Mouse (Mus musculus) lung, embryonic 14.5 days (tissue): ENCODE data around the gene Cbx7. TPM values are rescaled to one million over a fixed set of nuclear protein-coding genes. Genes with fewer than 3 reads are reported as not detected.

Experiments
- ATAC-seq: fragments of 200-750 bp; cut with Nextera tagmentation; 2 replicates; pipeline ENCODE4 v1.8.0; 2017; ENCODE audit warnings: mild to moderate bottlenecking, moderate TSS enrichment, moderate library complexity; ENCODE audit not compliant: insufficient read depth
- DNase-seq: peaks from one replicate; pipeline ENCODE4 v3.0.0-alpha.2; 2015
- H3K27ac ChIP-seq: fragments of 300-500 bp; sonication (generic); 2 replicates; pipeline ENCODE4 v1.5.1; 2014; ENCODE audit warnings: low read depth, mild to moderate bottlenecking, moderate library complexity
- H3K27me3 ChIP-seq: fragments of 300-500 bp; sonication (generic); 2 replicates; pipeline ENCODE4 v1.6.1; 2014; ENCODE audit warnings: low read length, control low read depth; ENCODE audit not compliant: insufficient read depth
- H3K36me3 ChIP-seq: fragments of 300-500 bp; sonication (generic); 2 replicates; pipeline ENCODE4 v1.6.1; 2014; ENCODE audit warnings: control low read depth; ENCODE audit not compliant: insufficient read depth
- H3K4me1 ChIP-seq: fragments of 300-500 bp; sonication (generic); 2 replicates; pipeline ENCODE4 v1.6.1; 2014; ENCODE audit warnings: antibody characterized with exemption, control low read depth; ENCODE audit not compliant: insufficient read depth
- H3K4me2 ChIP-seq: fragments of 300-500 bp; sonication (generic); 2 replicates; pipeline ENCODE4 v1.6.1; 2014; ENCODE audit warnings: mild to moderate bottlenecking
- H3K4me3 ChIP-seq: fragments of 300-500 bp; sonication (generic); 2 replicates; pipeline ENCODE4 v1.5.1; 2014; ENCODE audit warnings: low read depth, low read length
- H3K9ac ChIP-seq: fragments of 300-500 bp; sonication (generic); 2 replicates; pipeline ENCODE4 v1.6.1; 2014
- H3K9me3 ChIP-seq: fragments of 300-500 bp; sonication (generic); 2 replicates; pipeline ENCODE4 v1.6.1; 2016; ENCODE audit warnings: low read depth, low read length, control low read depth
- CTCF ChIP-seq: IDR thresholded peaks from 2 replicates; pipeline ENCODE4 v1.5.1; 2016; ENCODE audit warnings: antibody characterized with exemption, low read depth
- WGBS: fragments of 180-500 bp; shearing (Covaris S2); extraction: QIAGEN DNeasy Blood & Tissue Kit; methylation state at CpG from one replicate; pipeline ENCODE4 v1.1.7; 2014; 5-methylcytosine and 5-hydroxymethylcytosine counted together
- polyA plus RNA-seq: library from polyadenylated mRNA; unstranded; fragments of >200 nt; fragmentation: Nextera tagmentation; extraction: Ambion mirVana; gene quantifications from 2 replicates; pipeline ENCODE4 v1.2.1, GENCODE M21; 2014

Cbx7 gene
- polyA plus RNA-seq, 1 experiment from 2014 or later: 2.3 TPM

DNA sequence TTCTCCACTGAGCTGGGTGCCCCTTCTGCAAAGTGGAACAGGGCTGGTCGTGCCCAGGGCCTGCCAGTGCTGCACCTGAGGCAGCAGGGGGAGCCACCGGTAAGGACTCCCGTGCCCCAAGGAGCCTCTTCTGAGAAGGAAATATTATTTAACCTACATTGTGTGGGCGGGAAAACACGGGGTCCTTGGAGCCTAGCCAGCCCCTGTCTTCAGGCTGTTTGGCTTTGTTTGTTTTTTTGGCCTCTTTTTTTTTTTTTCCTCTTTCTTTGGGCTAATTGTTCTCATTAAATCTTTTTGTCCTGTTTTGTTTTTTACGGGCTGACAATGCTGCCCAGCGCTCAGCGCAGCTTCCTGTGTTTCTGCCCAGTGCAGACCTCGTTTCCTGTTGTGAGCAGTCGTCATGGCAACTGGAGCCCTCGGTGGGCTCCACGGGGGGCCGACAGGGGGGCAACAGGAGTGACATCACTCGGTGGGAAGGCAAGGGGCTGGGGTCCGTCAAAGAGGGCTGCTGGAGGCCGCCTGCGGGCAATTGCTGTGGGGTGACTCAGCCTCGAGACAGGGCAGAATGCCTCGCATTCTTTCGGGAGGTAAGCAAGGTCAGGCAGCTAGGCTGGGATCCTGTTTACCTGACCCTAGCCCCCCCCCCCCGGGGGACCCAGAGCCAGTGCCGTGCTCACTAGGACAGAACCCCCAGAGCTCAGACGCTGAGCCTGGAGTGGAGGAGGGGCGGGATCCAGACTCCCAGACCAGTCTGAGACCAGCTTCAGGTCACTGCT lies 20.5 kb downstream of the Cbx7 start:
- H3K9ac ChIP-seq: peak overlapping the region; percentile 29
- no peaks in the 10 kb centered on the region for H3K27me3 ChIP-seq
- H3K9me3 ChIP-seq: no peaks in the 10 kb centered on the region
- H3K27ac ChIP-seq: peak overlapping the region; percentile 79
- peaks cover 30% of the 10 kb centered on the region for H3K4me1 ChIP-seq
- under 1% methylated on average over 24 of the region's 24 CpGs for WGBS
- TF ChIP-seq CTCF: peak; percentile 80
- DNase-seq (peak; percentile 83), ATAC-seq (peak; percentile 48)
- H3K4me2 ChIP-seq: peak overlapping the region; percentile 68
- H3K4me3 ChIP-seq: peak overlapping the region; percentile 27
- H3K36me3 ChIP-seq: no peaks in the 10 kb centered on the region

DNA sequence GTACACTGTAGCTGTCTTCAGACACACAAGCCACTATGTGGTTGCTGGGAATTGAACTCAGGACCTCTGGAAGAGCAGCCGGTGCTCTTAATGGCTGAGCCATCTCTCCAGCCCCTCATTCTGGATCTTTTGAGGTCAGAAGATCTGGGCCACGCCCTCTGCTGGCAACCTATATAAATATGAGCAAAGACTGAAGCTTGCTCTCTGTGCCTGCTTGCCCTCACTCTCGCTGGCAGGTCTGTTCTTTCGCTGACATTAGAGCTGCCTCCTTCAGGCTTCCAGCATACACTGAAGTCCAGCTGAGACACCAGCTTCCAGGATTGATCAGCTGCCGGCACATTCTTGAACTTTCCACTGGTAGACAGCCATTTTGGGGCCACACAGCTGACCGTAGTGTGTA lies 23.2 kb downstream of the Cbx7 start:
- H3K9ac ChIP-seq: no peak overlapping the region
- 55% methylated on average over 6 of the region's 6 CpGs for WGBS
- TF ChIP-seq CTCF: no peak

DNA sequence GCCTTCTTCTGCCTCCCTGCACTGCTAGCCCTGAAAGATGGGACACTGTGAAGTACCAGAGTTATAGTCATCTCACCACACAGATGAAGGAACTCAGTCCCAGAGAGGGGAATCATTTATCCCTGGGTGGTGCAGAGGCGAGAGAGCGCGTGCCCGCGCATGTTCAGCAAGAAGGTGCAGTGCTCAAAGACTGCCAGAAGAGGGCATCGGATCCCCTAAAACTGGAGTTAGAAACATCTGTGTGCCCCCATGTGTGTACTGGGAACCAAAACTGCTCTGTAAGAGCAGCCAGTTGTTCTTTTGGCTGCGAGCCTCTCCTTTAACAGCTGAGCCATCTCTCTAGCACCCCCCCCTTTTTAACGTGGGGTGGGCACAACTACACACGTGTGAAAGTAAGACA lies 24.1 kb downstream of the Cbx7 start:
- TF ChIP-seq CTCF: peak; percentile 61
- H3K9ac ChIP-seq: no peak overlapping the region
- no peak overlapping the region for H3K27ac ChIP-seq
- no peak overlapping the region for H3K4me2 ChIP-seq
- no peaks in the 10 kb centered on the region for H3K36me3 ChIP-seq
- DNase-seq (peak; percentile 54), ATAC-seq (no peak)
- H3K9me3 ChIP-seq: no peaks in the 10 kb centered on the region
- 56% methylated on average over 9 of the region's 9 CpGs for WGBS
- no peak overlapping the region for H3K4me3 ChIP-seq
- H3K27me3 ChIP-seq: no peaks in the 10 kb centered on the region
- peaks cover 17% of the 10 kb centered on the region for H3K4me1 ChIP-seq

More for the DNA sequence above, 23.2 kb downstream of the Cbx7 start:
- Histone ChIP-seq H3K27ac (no peak overlapping the region), H3K9me3 (no peaks in the 10 kb centered on the region), H3K4me1 (peaks cover 26% of the 10 kb centered on the region), H3K4me3 (no peak overlapping the region), H3K36me3 (no peaks in the 10 kb centered on the region), H3K27me3 (no peaks in the 10 kb centered on the region), H3K4me2 (no peak overlapping the region)
- DNase-seq (no peak), ATAC-seq (no peak)

DNA sequence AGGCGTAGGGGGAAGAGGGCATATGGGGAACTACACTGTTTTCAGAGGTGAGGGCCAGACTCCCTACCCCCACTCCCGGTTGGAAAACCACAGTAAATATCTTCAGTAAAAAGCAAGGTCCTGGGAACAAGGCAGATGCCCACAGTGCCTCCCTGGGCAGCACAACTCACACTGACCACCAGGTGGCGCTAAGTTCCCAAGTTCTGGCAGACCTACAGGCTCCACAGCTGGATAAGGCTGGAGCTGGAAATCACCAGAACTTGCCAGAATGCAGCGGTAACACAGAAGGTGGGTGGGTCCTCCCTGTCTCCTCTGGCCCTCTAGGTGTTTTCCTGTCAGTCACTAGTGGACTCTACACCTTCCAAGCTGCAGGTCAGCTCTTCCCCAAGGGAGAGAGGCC lies 24.9 kb downstream of the Cbx7 start:
- Histone ChIP-seq H3K4me2 (no peak overlapping the region), H3K4me3 (no peak overlapping the region), H3K9ac (no peak overlapping the region), H3K9me3 (no peaks in the 10 kb centered on the region), H3K27ac (no peak overlapping the region), H3K27me3 (no peaks in the 10 kb centered on the region), H3K36me3 (no peaks in the 10 kb centered on the region), H3K4me1 (peaks cover 10% of the 10 kb centered on the region)
- DNase-seq (peak; percentile 97), ATAC-seq (peak; percentile 76)
- WGBS: 8% methylated on average over 4 of the region's 4 CpGs
- peak; percentile 99 for TF ChIP-seq CTCF

DNA sequence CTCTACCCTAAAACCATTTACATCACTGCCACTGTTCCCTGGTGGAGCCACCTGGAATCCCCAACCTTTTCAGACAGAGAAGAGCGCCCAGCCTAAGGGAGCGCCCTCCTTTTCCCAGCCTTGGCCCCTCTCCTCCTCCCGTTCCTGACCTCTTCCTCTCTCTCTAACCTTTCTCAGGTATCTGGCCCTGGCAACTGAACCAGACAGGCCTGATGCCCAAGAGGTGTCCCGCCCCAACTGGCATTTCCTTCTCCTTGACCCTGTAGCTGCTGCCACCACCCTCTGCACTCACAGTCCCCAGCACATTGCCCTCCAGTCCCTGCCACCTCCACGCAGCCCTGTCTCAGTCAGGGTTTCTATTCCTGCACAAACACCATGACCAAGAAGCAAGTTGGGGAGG lies 26.0 kb downstream of the Cbx7 start:
- DNase-seq: no peak
- no peak overlapping the region for H3K4me3 ChIP-seq
- no peaks in the 10 kb centered on the region for H3K9me3 ChIP-seq
- H3K4me2 ChIP-seq: no peak overlapping the region
- H3K4me1 ChIP-seq: peaks cover 4% of the 10 kb centered on the region; the same call in 1 of the 2 replicates
- no peak for ATAC-seq
- no peaks in the 10 kb centered on the region for H3K27me3 ChIP-seq
- WGBS: 71% methylated on average over 5 of the region's 5 CpGs
- TF ChIP-seq CTCF: no peak
- H3K27ac ChIP-seq: no peak overlapping the region
- H3K36me3 ChIP-seq: no peaks in the 10 kb centered on the region
- H3K9ac ChIP-seq: no peak overlapping the region

DNA sequence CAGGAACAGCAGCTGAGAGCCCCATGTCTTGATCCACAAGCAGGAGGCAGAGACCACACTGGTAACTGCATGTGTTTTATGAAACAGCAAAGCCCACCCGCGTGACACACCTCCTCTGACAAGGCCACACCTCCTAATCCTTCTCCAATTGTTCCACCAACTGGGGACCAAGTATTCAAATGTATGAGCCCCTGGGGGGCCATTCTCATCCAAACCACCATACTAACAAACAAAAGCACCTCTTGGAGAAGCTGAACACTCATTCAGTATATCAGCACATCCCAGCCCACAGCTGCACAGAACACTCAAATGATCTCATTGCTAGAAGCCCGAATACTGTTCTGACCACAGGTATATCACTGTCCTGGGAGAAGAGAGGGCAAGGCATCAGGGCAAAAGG lies 27.3 kb downstream of the Cbx7 start:
- no peak overlapping the region for H3K4me3 ChIP-seq
- 84% methylated on average over 3 of the region's 3 CpGs for WGBS
- DNase-seq: no peak
- H3K4me2 ChIP-seq: no peak overlapping the region
- H3K27me3 ChIP-seq: no peaks in the 10 kb centered on the region
- no peaks in the 10 kb centered on the region for H3K9me3 ChIP-seq
- no peak for ATAC-seq
- no peaks in the 10 kb centered on the region for H3K4me1 ChIP-seq
- H3K27ac ChIP-seq: no peak overlapping the region
- no peak for TF ChIP-seq CTCF
- no peak overlapping the region for H3K9ac ChIP-seq
- H3K36me3 ChIP-seq: no peaks in the 10 kb centered on the region

DNA sequence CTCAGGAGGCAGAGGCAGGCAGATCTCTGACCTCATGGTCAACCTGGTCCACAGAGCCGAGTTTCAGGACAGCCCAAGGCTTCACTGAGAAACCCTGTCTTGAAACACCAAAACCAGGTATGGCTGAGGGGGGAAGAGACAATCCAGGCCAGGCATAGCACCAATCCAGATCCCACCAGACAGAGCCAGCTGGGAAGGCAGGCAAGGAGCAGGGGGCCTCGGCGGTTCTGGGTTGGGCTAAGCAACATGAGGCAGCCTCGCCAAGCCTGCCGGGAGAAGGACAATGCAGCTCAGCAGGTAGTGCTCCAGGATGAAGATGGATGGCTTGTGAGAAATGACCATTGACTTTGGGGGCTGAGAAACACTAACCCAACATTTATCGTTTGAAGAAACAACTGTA lies 28.4 kb downstream of the Cbx7 start:
- H3K36me3 ChIP-seq: no peaks in the 10 kb centered on the region
- 81% methylated on average over 6 of the region's 6 CpGs for WGBS
- H3K27me3 ChIP-seq: no peaks in the 10 kb centered on the region
- H3K9me3 ChIP-seq: no peaks in the 10 kb centered on the region
- ATAC-seq (no peak), DNase-seq (no peak)
- H3K4me2 ChIP-seq: no peak overlapping the region
- no peak overlapping the region for H3K4me3 ChIP-seq
- no peak overlapping the region for H3K9ac ChIP-seq
- H3K27ac ChIP-seq: no peak overlapping the region
- no peak for TF ChIP-seq CTCF
- H3K4me1 ChIP-seq: no peaks in the 10 kb centered on the region
